Mouse (Mus musculus): ENCODE results near the gene Cdkl2. TPM values are rescaled to one million over a fixed set of nuclear protein-coding genes. Genes with fewer than 3 reads are reported as not detected.

Cdkl2 gene
- total RNA-seq (2021) = 1 to 10 TPM; 3.9 to 5.1 TPM
- long read RNA-seq, experiment 1, full-length matches to known transcripts = 1 of 2 reads
- long read RNA-seq, experiment 1, partial matches to known transcripts = 0 of 2 reads
- long read RNA-seq, experiment 1, other reads (novel, unspliced or antisense) = 1 of 2 reads
- long read RNA-seq, experiment 2, partial matches to known transcripts = 1 of 3 reads
- long read RNA-seq, experiment 2, other reads (novel, unspliced or antisense) = 1 of 3 reads

GRCm38 (mm10) chr5:92043783-92044182 lies at the start of gene Cdkl2:
Gene Cdkl2 (minus strand): TSS chr5:92043883.
- no peak for DNase-seq
- Histone ChIP-seq H3K27ac (peak within 1 kb of the TSS; percentile 93), H3K4me3 (peak within 1 kb of the TSS; percentile 94)
- no peak for TF ChIP-seq CTCF (IDR thresholded peaks at IDR 0.05)
- intact Hi-C loops (cut with DNase I) = no loop called here

DNA sequence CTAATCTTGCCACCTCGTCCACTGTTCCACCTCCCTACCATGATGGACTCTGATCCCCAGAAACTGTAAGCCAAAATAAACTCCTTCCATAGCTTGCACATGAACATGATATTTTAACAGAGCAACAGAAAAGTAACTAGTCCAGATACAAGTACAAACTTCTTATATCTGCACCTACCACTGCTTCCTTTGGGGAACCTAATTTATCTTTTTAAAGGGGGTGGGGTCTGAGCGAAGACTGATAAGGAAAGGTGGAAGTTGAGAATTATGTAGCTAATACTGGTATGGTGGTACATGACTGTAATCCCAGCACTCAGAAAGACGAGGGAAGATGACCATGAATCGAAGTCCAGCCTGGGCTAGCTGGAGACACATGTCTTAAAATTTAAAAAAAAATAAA lies 43.8 kb upstream of the Cdkl2 start:
- no peak overlapping the region for H3K27ac ChIP-seq
- intact Hi-C loops (cut with DNase I) = no loop called here
- no peak for DNase-seq
- no peak overlapping the region for H3K4me3 ChIP-seq
- TF ChIP-seq CTCF (IDR thresholded peaks at IDR 0.05) = no peak

DNA sequence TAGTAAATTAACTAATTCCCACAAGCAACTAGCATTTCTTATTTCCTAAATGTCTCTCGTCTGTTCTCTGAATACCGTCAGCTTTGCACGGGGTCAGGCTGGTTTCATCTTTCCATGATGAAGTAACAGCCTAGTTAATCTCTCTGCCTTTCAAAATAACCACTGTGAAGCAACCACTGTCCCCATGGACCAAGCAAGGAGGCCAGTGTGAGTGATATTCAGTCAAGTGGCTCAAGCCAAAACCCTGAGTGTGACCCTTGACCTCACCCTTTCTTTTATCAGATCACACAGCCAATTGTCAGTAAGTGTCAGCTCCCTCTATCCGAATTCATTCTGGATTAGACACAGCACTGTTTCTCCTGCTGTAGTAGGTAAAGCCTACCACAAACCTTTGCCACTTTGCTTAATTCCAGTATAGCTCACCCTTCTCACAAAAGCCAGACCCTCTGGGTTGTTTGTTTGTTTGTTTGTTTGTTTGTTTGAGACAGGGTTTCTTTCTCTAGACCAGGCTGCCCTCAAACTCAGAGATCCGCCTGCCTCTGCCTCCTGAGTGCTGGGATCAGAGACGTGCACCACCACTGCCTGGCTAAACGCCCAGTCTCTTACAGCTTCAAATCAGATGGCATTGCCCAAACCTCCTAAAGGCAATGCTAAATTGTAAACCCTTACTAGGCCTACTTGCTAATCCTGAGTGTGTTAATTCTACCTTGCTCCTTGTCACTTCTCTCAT lies 42.3 kb upstream of the Cdkl2 start:
- no peak for TF ChIP-seq CTCF (IDR thresholded peaks at IDR 0.05)
- no peak overlapping the region for H3K4me3 ChIP-seq
- DNase-seq = peak; percentile 36
- H3K27ac ChIP-seq = peak overlapping the region; percentile 80
- intact Hi-C loops (cut with DNase I) = no loop called here

- Histone ChIP-seq H3K4me3 (no peak overlapping the region), H3K27ac (peak overlapping the region; percentile 80)
- no peak for DNase-seq
- TF ChIP-seq CTCF (IDR thresholded peaks at IDR 0.05) = no peak
- intact Hi-C loops (cut with DNase I) = no loop called here
Observed at GRCm38 (mm10) chr5:92085246-92085645, 41.6 kb upstream of the Cdkl2 start.

GRCm38 (mm10) chr5:92083417-92084038 lies 39.8 kb upstream of the Cdkl2 start, which contains the start of gene G3bp2:
Gene G3bp2 (minus strand): TSS chr5:92083719.
- DNase-seq = peak; percentile 98
- peak; percentile 1; the same call in 1 of the 2 replicates for TF ChIP-seq CTCF (IDR thresholded peaks at IDR 0.05)
- intact Hi-C loops (cut with DNase I) = loop anchor here (5.0 kb wide), 3 partner anchors 34 to 54 kb away; partner anchors contain the start of gene Uso1
- Histone ChIP-seq H3K4me3 (peak within 1 kb of the TSS; percentile 100), H3K27ac (peak within 1 kb of the TSS; percentile 95)

DNA sequence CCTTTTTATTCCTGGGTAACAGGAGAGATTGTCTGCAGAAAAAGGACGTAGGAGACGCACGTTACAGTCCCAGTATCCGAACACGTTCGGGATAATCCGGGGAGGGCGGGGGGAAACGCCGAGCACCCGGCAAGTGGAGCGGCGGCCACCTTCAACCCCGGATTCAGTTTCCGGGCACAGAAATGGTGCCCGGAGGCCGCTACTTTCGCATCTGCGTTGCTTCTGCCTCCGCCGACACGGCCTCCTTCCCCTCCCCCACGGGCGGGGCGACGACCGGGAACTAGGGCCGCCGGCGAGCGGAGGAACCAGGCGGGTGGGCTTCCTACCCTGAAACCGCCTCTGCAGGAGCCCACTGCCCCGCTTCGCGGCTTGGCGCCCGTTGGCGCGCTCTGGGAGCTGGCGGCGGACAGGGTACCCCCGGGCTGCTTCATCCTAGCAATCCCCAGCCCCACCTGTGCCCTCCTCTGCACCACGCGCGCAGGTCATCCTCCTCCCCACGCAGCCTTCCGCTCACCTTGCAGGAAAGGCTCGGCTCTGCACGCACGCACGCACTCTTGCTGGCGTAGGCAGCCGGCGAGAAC lies 39.2 kb upstream of the Cdkl2 start:
- DNase-seq = peak; percentile 83
- Histone ChIP-seq H3K4me3 (peak overlapping the region; percentile 100), H3K27ac (peak overlapping the region; percentile 95)
- intact Hi-C loops (cut with DNase I) = loop anchor here (5.0 kb wide), 3 partner anchors 34 to 54 kb away; partner anchors contain the start of gene Uso1
- TF ChIP-seq CTCF (IDR thresholded peaks at IDR 0.05) = no peak

- Histone ChIP-seq H3K4me3 (no peak overlapping the region; the same call in 1 of the 2 replicates), H3K27ac (no peak overlapping the region)
- intact Hi-C loops (cut with DNase I) = loop anchor here (5.0 kb wide), 3 partner anchors 34 to 56 kb away; partner anchors contain the start of gene Uso1
- DNase-seq = no peak
- no peak for TF ChIP-seq CTCF (IDR thresholded peaks at IDR 0.05)
Observed at GRCm38 (mm10) chr5:92081326-92081725, 37.6 kb upstream of the Cdkl2 start.

- no peak for DNase-seq
- no peak for TF ChIP-seq CTCF (IDR thresholded peaks at IDR 0.05)
- intact Hi-C loops (cut with DNase I) = loop anchor here (5.0 kb wide), 3 partner anchors 33 to 57 kb away; partner anchors contain the start of gene Uso1
- no peak overlapping the region for H3K27ac ChIP-seq
- no peak overlapping the region for H3K4me3 ChIP-seq
Observed at GRCm38 (mm10) chr5:92080400-92080799, 36.7 kb upstream of the Cdkl2 start.

DNA sequence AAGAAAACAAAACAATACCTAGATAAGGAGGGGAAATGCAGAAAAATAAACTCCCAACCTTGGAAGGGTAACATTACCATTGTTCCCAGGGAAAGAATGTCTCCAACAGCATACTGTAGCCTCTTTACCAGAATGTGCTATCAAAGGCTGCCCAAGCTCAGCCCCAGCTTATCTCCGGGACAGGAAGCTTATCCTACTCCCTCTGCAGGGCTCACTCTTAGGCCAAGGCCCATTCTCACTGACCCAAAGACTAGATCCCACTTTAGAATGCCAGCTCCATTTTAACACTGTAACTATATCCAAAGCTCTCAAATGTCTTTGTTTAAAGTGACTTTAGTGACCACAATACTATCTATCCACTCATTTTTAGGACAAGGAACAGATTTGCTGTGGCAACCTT lies 35.6 kb upstream of the Cdkl2 start:
- intact Hi-C loops (cut with DNase I) = no loop called here
- H3K27ac ChIP-seq = no peak overlapping the region
- DNase-seq = no peak
- H3K4me3 ChIP-seq = no peak overlapping the region
- no peak for TF ChIP-seq CTCF (IDR thresholded peaks at IDR 0.05)

DNA sequence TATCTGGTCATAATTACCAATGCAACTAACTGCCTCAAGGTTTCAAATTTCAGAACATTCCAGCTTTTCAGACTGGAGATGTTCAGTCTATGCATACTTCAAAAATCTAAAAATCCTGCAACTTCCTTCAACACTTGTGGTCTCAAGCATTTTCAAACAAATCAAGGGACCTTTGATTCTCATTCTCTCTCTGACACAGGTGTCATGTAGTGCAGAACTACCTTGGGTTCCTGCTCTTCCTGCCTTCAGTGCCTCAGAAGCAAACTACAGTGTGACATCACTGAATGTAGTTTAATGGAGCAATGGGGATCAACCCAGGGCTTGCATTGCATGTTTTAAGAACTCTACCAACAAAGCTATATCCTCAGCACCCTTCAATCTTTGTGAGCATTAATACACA lies 35.1 kb upstream of the Cdkl2 start:
- intact Hi-C loops (cut with DNase I) = no loop called here
- Histone ChIP-seq H3K4me3 (no peak overlapping the region), H3K27ac (no peak overlapping the region)
- DNase-seq = no peak
- TF ChIP-seq CTCF (IDR thresholded peaks at IDR 0.05) = no peak

GRCm38 (mm10) chr5:92076273-92076672 lies 32.6 kb upstream of the Cdkl2 start:
- intact Hi-C loops (cut with DNase I) = no loop called here
- peak; percentile 46 for TF ChIP-seq CTCF (IDR thresholded peaks at IDR 0.05)
- H3K27ac ChIP-seq = no peak overlapping the region
- no peak for DNase-seq
- no peak overlapping the region for H3K4me3 ChIP-seq

GRCm38 (mm10) chr5:92074061-92074460 lies 30.4 kb upstream of the Cdkl2 start:
- Histone ChIP-seq H3K27ac (no peak overlapping the region), H3K4me3 (no peak overlapping the region)
- TF ChIP-seq CTCF (IDR thresholded peaks at IDR 0.05) = no peak
- no peak for DNase-seq
- intact Hi-C loops (cut with DNase I) = no loop called here
